Mouse (Mus musculus) lung, embryonic 14.5 days (tissue): ENCODE data around the gene Cirbp. TPM values are rescaled to one million over a fixed set of nuclear protein-coding genes. Genes with fewer than 3 reads are reported as not detected.

Experiments
- ATAC-seq: fragments of 200-750 bp; cut with Nextera tagmentation; 2 replicates; pipeline ENCODE4 v1.8.0; 2017; ENCODE audit warnings: mild to moderate bottlenecking, moderate TSS enrichment, moderate library complexity; ENCODE audit not compliant: insufficient read depth
- DNase-seq: peaks from one replicate; pipeline ENCODE4 v3.0.0-alpha.2; 2015
- H3K27ac ChIP-seq: fragments of 300-500 bp; sonication (generic); 2 replicates; pipeline ENCODE4 v1.5.1; 2014; ENCODE audit warnings: low read depth, mild to moderate bottlenecking, moderate library complexity
- H3K27me3 ChIP-seq: fragments of 300-500 bp; sonication (generic); 2 replicates; pipeline ENCODE4 v1.6.1; 2014; ENCODE audit warnings: low read length, control low read depth; ENCODE audit not compliant: insufficient read depth
- H3K36me3 ChIP-seq: fragments of 300-500 bp; sonication (generic); 2 replicates; pipeline ENCODE4 v1.6.1; 2014; ENCODE audit warnings: control low read depth; ENCODE audit not compliant: insufficient read depth
- H3K4me1 ChIP-seq: fragments of 300-500 bp; sonication (generic); 2 replicates; pipeline ENCODE4 v1.6.1; 2014; ENCODE audit warnings: antibody characterized with exemption, control low read depth; ENCODE audit not compliant: insufficient read depth
- H3K4me2 ChIP-seq: fragments of 300-500 bp; sonication (generic); 2 replicates; pipeline ENCODE4 v1.6.1; 2014; ENCODE audit warnings: mild to moderate bottlenecking
- H3K4me3 ChIP-seq: fragments of 300-500 bp; sonication (generic); 2 replicates; pipeline ENCODE4 v1.5.1; 2014; ENCODE audit warnings: low read depth, low read length
- H3K9ac ChIP-seq: fragments of 300-500 bp; sonication (generic); 2 replicates; pipeline ENCODE4 v1.6.1; 2014
- H3K9me3 ChIP-seq: fragments of 300-500 bp; sonication (generic); 2 replicates; pipeline ENCODE4 v1.6.1; 2016; ENCODE audit warnings: low read depth, low read length, control low read depth
- CTCF ChIP-seq: IDR thresholded peaks from 2 replicates; pipeline ENCODE4 v1.5.1; 2016; ENCODE audit warnings: antibody characterized with exemption, low read depth
- WGBS: fragments of 180-500 bp; shearing (Covaris S2); extraction: QIAGEN DNeasy Blood & Tissue Kit; methylation state at CpG from one replicate; pipeline ENCODE4 v1.1.7; 2014; 5-methylcytosine and 5-hydroxymethylcytosine counted together
- polyA plus RNA-seq: library from polyadenylated mRNA; unstranded; fragments of >200 nt; fragmentation: Nextera tagmentation; extraction: Ambion mirVana; gene quantifications from 2 replicates; pipeline ENCODE4 v1.2.1, GENCODE M21; 2014

The Cirbp gene
- polyA plus RNA-seq, 1 experiment from 2014 or later, result 71.9 TPM

DNA sequence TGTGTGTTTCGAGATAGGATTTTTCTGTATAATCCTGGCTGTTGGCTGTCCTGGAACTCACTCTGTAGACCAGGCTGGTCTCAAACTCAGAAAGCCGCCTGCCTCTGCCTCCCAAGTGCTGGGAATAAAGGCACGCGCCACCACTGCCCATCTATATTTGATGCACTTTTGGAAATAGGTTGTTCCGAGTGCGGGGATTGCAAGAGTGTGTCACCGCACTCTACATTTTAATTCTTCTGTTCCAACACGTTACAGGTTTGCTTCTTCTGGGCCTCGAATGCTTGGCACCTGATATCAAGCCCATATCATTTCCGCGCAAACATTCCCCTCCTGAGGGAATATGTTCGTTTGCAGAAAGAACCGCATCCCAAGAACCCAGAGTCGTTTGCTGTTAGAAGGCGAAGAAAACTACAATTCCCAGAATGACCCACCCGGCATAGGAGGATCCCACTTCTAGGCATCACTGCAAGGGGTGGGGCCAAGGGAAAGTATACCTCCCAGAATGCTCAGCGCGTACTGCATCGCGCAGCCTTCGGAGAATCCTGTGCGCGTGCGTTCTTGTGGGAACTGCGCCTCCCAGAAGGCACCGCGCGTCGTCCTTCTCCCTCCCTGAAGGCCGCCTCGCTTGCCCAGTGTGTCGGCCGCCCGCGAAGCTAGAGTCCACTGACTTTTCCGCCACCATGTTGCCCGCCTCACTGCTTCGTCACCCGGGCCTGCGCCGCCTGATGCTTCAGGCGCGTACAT lies 23.8 kb upstream of the Cirbp start:
- peak overlapping the region; percentile 73 for H3K4me3 ChIP-seq
- DNase-seq (peak; percentile 100), ATAC-seq (peak; percentile 85)
- peaks cover 29% of the 10 kb centered on the region for H3K27me3 ChIP-seq
- H3K9me3 ChIP-seq, result no peaks in the 10 kb centered on the region
- peaks cover 33% of the 10 kb centered on the region for H3K36me3 ChIP-seq
- no peak for TF ChIP-seq CTCF
- H3K9ac ChIP-seq, result peak overlapping the region; percentile 82
- H3K27ac ChIP-seq, result peak overlapping the region; percentile 88
- WGBS, result 1% methylated on average over 43 of the region's 43 CpGs
- peak overlapping the region; percentile 77 for H3K4me2 ChIP-seq
- peaks cover 9% of the 10 kb centered on the region; the same call in 1 of the 2 replicates for H3K4me1 ChIP-seq

DNA sequence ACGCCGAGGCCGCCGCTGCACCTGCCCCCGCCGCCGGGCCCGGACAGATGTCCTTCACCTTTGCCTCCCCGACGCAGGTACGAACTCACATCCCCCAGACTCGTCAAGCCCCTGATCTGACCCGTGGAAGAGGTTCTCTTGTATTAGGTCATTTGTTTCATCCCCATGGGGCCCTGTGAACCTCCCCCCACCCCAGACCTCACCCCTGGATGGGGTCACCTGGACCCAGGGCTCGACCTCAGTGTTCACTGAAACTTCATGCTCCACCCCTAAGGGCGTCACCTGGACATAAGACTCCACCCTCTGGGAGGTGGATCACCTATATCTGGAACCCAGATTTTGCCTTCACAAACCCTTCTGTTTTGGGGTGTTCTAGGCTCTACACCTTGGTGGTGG lies 23.3 kb upstream of the Cirbp start:
- peak overlapping the region; percentile 88 for H3K27ac ChIP-seq
- peaks cover 33% of the 10 kb centered on the region for H3K36me3 ChIP-seq
- DNase-seq, result no peak
- H3K4me3 ChIP-seq, result peak overlapping the region; percentile 73
- H3K4me1 ChIP-seq, result peaks cover 9% of the 10 kb centered on the region; the same call in 1 of the 2 replicates
- H3K9ac ChIP-seq, result peak overlapping the region; percentile 82
- 0% methylated on average over 15 of the region's 15 CpGs for WGBS
- peaks cover 23% of the 10 kb centered on the region for H3K27me3 ChIP-seq
- no peaks in the 10 kb centered on the region for H3K9me3 ChIP-seq
- peak overlapping the region; percentile 77 for H3K4me2 ChIP-seq
- no peak for TF ChIP-seq CTCF
- no peak for ATAC-seq

DNA sequence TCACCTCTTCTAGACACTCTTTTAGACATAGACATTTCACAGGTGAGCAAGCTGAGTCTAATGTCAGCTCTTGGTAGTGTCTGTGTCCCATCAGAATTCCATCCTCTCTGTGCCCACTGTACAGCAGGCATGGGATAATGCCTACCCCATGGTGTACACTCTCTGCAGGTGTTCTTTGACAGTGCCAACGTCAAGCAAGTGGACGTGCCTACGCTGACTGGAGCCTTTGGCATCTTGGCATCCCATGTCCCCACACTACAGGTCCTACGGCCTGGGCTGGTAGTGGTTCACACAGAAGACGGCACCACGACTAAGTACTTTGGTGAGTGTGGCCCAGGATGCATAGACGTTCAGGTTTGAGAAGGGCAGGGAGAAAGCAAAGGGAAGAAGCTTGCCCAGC lies 22.1 kb upstream of the Cirbp start:
- Histone ChIP-seq H3K27me3 (peaks cover 12% of the 10 kb centered on the region), H3K36me3 (peaks cover 33% of the 10 kb centered on the region), H3K27ac (no peak overlapping the region), H3K4me2 (peak overlapping the region; percentile 14; the same call in 1 of the 2 replicates), H3K9me3 (no peaks in the 10 kb centered on the region), H3K4me3 (no peak overlapping the region), H3K4me1 (0 out of 2 replicates have a peak, but pooled peaks cover 4% of the 10 kb centered on the region), H3K9ac (no peak overlapping the region)
- WGBS, result 88% methylated on average over 7 of the region's 7 CpGs
- no peak for TF ChIP-seq CTCF
- ATAC-seq, result no peak
- DNase-seq, result no peak

DNA sequence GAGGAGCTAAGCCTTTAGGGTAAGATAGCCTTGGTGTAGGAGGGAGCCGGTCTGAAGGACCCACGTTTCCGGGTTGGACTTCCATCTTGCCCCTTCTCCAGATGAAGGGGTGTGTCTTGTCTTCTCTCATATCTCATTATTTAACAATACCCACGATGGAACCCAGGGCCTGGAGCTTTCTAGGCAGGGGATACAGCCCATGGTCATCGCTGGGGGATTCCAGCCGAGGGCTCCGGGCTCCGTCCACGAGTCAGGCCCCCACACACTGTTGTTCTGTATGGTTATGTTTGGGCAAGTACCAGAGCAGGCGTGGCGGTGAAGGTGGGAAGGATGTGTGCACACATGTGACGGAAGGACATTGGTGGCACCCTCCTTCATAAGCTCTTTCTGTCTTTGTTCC lies 21.6 kb upstream of the Cirbp start:
- no peak for TF ChIP-seq CTCF
- Histone ChIP-seq H3K4me3 (no peak overlapping the region), H3K4me2 (no peak overlapping the region), H3K9ac (no peak overlapping the region), H3K36me3 (peaks cover 33% of the 10 kb centered on the region), H3K9me3 (no peaks in the 10 kb centered on the region), H3K27ac (no peak overlapping the region), H3K27me3 (peaks cover 7% of the 10 kb centered on the region), H3K4me1 (0 out of 2 replicates have a peak, but pooled peaks cover 4% of the 10 kb centered on the region)
- no peak for ATAC-seq
- no peak for DNase-seq
- 88% methylated on average over 12 of the region's 12 CpGs for WGBS

DNA sequence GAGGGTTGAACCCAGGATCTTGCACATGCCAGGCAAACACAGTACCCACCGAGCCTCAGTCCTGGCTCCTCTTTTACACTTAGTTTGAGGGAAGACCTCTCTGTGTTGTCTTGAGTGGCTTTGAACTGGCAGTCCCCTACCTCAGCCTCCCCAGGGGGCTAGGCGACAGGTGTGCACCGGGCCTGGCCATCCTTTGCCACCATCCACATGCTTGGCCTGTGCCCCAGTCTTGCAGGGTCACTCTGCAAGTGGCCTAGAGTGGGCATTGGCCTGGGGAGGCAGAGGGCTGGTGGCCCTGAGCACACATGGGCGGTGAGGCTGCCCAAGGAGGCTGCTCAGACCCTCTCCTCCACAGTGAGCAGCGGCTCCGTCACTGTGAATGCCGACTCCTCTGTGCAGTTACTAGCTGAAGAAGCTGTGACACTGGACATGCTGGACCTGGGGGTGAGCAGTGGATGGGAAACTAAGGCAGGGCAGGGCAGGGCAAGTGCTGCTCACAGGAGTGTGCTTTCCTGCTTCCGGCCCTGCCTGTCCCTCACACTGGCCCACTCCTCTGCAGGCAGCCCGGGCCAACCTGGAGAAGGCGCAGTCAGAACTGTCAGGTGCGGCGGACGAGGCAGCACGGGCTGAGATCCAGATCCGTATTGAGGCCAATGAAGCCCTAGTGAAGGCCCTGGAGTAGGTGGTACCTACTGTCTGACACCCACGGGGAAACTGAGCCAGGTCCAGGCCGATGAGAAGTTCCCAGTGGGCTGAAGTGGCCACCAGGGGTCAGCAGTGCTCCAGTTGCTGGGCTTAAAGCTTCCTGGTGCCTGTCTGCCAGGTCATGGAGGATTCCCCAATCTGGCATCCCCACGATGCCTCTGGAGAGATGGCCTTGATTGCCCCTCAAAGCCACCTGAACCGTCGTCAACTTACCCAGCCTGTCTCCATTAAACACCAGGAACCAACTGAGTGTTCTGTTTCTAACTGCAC lies 20.6 kb upstream of the Cirbp start:
- Histone ChIP-seq H3K27ac (0 out of 2 replicates have a peak overlapping the region, but pooled peaks have one; percentile 12), H3K4me2 (no peak overlapping the region), H3K27me3 (no peaks in the 10 kb centered on the region), H3K4me3 (no peak overlapping the region), H3K36me3 (peaks cover 38% of the 10 kb centered on the region), H3K9ac (no peak overlapping the region), H3K9me3 (no peaks in the 10 kb centered on the region), H3K4me1 (0 out of 2 replicates have a peak, but pooled peaks cover 4% of the 10 kb centered on the region)
- WGBS, result 73% methylated on average over 20 of the region's 20 CpGs
- no peak for ATAC-seq
- DNase-seq, result peak; percentile 86
- peak; percentile 90 for TF ChIP-seq CTCF

DNA sequence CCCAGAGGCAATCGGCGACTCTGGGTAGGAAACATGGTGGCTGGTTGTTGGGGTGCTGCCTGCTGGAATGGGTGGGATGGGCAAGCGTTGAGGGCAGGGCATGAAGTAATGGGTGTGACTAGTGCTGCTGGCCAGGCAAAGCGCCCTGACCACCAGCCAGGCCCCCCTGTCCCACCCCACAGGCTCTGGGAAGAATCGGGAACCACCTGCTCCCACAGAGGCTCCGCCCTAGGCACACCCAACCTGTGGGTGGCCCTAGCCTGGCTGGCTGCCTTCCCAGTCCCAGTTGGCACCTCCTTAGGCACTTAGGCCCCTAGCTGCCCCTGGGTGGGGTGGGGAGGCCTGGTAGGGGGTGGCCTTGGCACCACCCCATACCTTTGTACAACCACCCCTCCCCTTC lies 19.9 kb upstream of the Cirbp start:
- no peak for DNase-seq
- peaks cover 45% of the 10 kb centered on the region for H3K36me3 ChIP-seq
- H3K27ac ChIP-seq, result 0 out of 2 replicates have a peak overlapping the region, but pooled peaks have one; percentile 18
- no peaks in the 10 kb centered on the region for H3K9me3 ChIP-seq
- H3K9ac ChIP-seq, result no peak overlapping the region
- H3K4me2 ChIP-seq, result 0 out of 2 replicates have a peak overlapping the region, but pooled peaks have one; percentile 7
- H3K4me1 ChIP-seq, result 0 out of 2 replicates have a peak, but pooled peaks cover 4% of the 10 kb centered on the region
- H3K27me3 ChIP-seq, result no peaks in the 10 kb centered on the region
- 81% methylated on average over 6 of the region's 6 CpGs for WGBS
- TF ChIP-seq CTCF, result no peak
- H3K4me3 ChIP-seq, result no peak overlapping the region
- no peak for ATAC-seq
